Mouse (Mus musculus) c-Kit-positive CD71-positive TER-119-positive erythroid progenitor cells, embryonic 14.5 days (primary cell): ENCODE data around the gene Mrnip.
"Not testable (repeated sequence)": the region's sequence is repeated elsewhere in the genome, so short reads cannot be mapped to it uniquely, and the experiment has no call there.

ENCODE experiments used
- DNase-seq: peaks from one replicate; pipeline ENCODE4 v3.0.0-alpha.2; 2013; ENCODE audit warnings: low spot score

Gene Mrnip

GRCm38 (mm10) chr11:50174111-50174729 lies at the start of gene Mrnip:
Gene Mrnip, plus strand, starts transcription at chr11:50174444.
- DNase-seq: not testable (repeated sequence)

- no peak for DNase-seq
Measured at GRCm38 (mm10) chr11:50127781-50128180, 46.5 kb upstream of the Mrnip start.

GRCm38 (mm10) chr11:50130811-50131766 lies 43.2 kb upstream of the Mrnip start, which contains the start of gene Tbc1d9b:
Gene Tbc1d9b, plus strand, starts transcription at chr11:50131396.
- peak; percentile 83 for DNase-seq

DNA sequence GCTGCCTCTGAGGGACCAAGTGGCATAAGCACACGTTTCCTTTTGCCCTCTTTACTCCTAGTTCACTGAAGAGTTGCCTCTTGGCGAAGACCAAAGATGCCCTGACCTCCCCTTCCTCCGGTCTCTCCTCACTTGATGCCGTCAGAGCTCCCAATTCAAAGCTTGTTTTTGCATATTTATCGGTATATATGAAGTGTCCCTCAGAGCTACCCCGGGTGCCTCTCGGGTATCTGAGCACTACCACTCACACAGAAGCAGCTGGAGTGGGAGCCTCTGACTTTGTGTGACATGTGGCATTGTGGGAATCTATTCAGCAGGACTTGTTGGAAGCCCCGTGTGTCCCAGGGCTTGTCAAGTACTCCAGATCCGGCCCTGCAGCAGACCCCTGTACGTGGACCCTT lies 42.4 kb upstream of the Mrnip start:
- peak; percentile 36 for DNase-seq

- DNase-seq: no peak
Measured at GRCm38 (mm10) chr11:50132265-50132664, 42.0 kb upstream of the Mrnip start.

DNA sequence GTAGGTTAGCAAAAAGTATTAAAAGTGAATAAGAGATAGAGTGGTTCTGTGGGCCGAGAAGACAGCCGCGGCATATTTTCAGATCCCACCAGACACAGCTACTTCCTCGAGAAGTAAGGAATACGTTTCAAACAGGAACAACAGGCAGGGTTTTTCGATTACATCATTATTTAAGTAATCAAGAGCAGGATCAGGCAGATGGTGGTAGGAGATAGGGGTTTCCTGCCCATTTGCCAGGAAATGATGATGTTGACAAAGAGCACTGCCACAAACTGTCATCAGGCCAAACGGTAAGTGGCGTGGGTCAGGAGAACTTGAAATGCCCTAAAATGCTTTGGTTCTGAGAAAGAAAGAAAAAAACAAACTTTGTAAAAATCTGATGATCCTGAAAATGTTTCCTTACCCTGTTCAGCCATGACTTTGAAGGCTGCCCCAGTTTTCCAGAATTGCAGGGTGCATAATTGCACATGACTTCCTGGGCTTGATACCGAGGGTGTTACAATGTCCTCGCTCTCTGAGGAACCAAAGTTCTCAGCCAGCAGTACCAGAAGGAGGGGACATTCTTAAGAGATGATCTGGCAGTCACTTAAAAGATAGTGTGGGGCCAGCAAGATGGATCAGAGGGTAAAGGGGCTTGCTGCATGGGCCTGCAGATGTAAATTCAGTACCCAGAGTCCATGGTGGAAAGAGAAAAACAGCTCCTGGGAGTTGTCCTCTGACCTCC lies 39.9 kb upstream of the Mrnip start:
- DNase-seq: no peak

DNA sequence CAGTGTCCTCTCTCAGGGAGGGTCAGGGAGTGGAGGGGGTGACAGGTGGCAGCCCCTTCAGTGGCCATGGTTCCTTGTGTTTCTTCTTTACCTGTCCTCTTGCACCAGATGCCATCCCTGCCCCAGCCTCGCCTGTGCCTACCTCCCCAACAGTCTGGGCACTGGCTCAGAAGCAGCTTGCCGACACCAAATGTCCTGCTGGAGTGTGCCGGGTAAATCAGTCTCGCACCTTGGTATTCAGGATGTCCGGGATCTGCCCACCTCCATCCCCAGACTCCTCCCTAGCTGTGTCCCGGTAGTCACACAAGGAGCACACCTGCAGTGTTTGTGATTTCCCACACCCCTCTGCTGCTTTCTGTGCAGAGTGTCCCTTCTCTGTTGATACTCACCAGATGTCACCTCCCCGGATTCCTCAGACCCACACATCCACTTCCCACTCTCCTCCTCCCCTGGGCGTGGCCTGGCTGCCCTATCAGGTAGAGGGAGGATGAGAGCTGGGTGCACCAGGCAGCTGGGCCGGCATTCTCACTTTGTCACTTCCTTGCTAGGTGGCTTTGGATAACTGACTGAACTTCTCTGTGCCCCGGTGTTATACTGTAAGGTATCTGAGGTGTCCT lies 35.9 kb upstream of the Mrnip start:
- DNase-seq: no peak

- no peak for DNase-seq
Measured at GRCm38 (mm10) chr11:50139571-50139970, 34.7 kb upstream of the Mrnip start.

DNA sequence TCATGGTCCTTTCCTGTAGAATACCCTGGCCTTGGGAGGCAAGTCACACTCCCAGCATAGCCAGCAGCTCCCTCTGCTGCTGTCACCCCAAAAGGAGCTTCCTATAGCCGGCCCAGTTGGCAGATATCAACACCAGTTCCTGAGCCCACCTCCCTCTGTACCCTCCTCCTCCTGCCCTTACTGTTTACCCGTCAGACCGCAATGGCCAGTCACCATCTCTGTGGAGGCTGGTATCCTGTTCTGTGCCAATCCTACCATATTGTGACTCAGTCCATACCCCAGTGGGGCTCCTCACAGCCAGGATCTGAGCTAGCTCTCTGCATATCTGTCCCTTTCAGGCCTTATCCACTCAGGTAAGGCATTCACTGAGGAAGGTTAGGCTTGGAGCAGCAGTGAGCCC lies 28.7 kb upstream of the Mrnip start:
- DNase-seq: no peak

- DNase-seq: no peak
Measured at GRCm38 (mm10) chr11:50146121-50146520, 28.1 kb upstream of the Mrnip start.

DNA sequence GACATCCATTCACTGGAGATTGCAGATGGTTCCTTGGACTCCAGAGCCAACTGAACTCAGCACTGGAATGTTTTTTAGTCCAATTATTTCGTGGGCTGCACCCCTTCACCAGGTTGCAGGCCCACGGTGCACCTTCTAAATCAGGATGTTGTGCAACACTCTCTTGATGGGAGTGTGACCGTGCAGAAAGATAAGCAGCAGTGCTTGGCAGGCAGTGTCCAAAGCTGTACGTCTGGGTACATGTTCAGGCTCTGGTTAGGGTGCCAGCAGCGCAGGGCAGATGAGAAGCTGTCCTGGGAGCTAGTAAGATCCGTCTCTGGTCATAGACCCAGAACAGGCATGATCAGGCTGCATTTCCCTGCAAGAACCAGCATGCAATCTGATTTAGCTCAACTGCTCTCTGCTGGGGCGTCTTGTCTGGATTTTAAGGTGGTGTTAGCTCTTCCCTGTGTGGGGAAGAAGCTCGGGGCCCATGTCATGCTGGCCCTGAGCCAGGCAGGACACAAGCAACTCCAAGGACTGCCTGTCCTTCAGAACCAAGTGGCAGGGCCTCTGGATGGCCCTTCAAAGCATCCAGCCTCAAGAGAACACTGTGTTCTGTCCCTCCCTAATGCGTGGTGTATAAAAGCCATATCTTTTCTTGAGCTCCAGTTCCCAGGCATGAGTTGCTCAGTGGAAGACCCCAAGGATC lies 26.8 kb upstream of the Mrnip start:
- no peak for DNase-seq

- DNase-seq: no peak
Measured at GRCm38 (mm10) chr11:50147958-50148476, 26.2 kb upstream of the Mrnip start.

DNA sequence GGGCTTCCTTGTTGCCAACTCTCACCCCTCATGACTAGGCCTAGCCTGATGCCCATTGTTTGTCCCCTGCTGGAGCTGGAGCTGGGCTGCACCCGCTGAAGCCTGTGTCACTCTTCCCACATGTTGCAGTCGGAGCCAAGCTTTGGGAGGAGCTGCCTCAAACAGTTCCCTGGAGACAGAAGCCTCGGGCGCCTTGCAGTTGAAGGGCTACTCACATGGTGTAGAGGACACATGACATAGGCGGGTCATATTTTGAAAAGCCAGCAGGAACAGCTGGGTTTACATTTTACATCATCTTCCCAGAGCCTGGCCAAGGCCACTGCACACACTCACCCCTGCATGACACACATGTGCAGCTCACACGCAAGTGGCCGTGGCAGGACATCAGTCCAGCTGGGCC lies 25.0 kb upstream of the Mrnip start:
- no peak for DNase-seq

- DNase-seq: no peak
Measured at GRCm38 (mm10) chr11:50149603-50150150, 24.6 kb upstream of the Mrnip start.

- no peak for DNase-seq
Measured at GRCm38 (mm10) chr11:50151374-50151773, 22.9 kb upstream of the Mrnip start.

DNA sequence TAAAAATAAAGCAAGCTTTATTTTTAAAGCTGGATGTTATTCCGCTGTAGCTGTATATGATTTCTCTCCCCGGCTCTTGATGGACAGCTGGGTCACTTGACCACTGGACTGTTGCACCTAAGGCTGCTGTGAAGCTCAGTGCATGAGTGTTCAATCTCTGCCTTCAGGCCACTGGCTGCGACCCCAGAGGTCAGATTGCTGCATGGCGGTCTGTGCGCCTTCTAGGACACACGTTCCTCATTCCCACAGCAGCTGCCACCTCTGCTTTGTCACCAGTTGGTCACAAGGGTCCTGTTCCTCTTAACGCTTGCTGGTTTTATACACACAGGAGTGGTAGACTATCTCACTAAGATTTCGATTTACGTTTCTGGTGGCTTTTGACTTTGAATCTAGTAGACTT lies 20.1 kb upstream of the Mrnip start:
- no peak for DNase-seq

GRCm38 (mm10) chr11:50154777-50155520 lies 19.3 kb upstream of the Mrnip start:
- DNase-seq: no peak

DNA sequence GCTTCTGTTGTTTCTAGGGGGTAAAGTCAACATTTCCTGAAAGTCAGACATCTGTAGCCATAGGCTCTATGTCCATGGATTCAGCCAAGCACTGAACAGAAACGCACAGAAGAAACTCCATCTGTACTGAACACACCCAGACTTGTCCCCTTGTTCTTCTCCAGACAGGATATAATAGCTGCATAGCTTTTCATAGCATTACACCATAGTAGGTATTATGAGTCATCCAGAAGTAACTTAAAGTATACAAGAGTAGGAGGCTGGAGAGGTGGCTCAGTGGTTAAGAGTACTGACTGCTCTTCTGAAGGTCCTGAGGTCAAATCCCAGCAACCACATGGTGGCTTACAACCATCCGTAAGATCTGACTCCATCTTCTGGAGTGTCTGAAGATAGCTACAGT lies 18.5 kb upstream of the Mrnip start:
- DNase-seq: no peak

- no peak for DNase-seq
Measured at GRCm38 (mm10) chr11:50156725-50157258, 17.5 kb upstream of the Mrnip start.

- no peak for DNase-seq
Measured at GRCm38 (mm10) chr11:50158346-50158745, 15.9 kb upstream of the Mrnip start.
